Mouse (Mus musculus): ENCODE results near the gene Glt8d2. TPM values are rescaled to one million over a fixed set of nuclear protein-coding genes. Genes with fewer than 3 reads are reported as not detected.
"Not testable (repeated sequence)": the region's sequence is repeated elsewhere in the genome, so short reads cannot be mapped to it uniquely, and the experiment has no call there.

The Glt8d2 gene
- total RNA-seq, 2 experiments from 2014 or later: 3.0 to 4.7 TPM

- DNase-seq: no peak
- intact Hi-C loops (cut with DNase I): no loop called here
These were observed 37.8 kb downstream of the Glt8d2 start for GRCm38 (mm10) chr10:82652625-82653024.

DNA sequence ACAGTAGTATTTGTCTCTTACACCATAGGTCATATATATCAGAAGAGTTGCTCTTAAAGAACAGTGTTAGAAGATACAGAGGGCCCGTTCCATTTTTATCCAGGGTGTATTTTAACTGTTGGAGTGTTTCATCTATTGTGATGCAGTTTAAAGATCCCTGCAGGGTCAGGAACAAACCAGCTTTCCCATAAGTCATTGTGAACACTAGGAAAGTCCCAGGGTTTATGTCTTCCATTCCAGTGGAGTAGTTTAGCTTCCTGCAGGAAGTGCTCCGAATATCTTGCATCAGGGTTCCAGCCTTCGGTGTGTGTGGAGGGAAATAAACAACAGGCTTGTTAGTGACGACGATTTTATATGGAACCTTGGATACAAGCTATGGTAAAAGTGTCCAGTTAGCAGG, 39.2 kb downstream of the Glt8d2 start:
- intact Hi-C loops (cut with DNase I): no loop called here
- DNase-seq: no peak

GRCm38 (mm10) chr10:82647205-82647811, 43.1 kb downstream of the Glt8d2 start:
- intact Hi-C loops (cut with DNase I): no loop called here

DNA sequence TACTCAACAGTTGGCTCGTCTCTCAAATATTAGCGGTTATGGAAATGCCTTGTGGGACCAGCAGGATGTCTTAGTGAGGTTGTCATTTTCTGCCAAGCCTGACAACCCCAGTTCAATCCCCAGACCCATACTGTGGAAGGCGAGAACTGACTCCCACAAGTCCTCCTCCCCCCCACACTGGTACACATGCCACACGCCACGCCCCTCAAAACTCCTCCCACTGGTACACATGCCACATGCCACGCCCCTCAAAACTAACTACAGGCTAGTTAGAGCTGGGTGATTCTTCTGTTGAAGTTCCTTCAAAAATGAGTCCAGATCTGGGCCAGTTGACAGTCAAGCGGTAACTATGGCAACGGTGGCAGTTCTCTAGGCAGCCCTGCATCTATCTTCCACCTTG, 44.4 kb downstream of the Glt8d2 start:
- intact Hi-C loops (cut with DNase I): no loop called here
- DNase-seq: no peak

More at GRCm38 (mm10) chr10:82647205-82647811, 43.1 kb downstream of the Glt8d2 start:
- no peak for DNase-seq

GRCm38 (mm10) chr10:82641481-82641880, 49.0 kb downstream of the Glt8d2 start:
- DNase-seq: no peak
- intact Hi-C loops (cut with DNase I): no loop called here

- intact Hi-C loops (cut with DNase I): no loop called here
- no peak for DNase-seq
These were observed 51.3 kb downstream of the Glt8d2 start for GRCm38 (mm10) chr10:82639032-82639698.

DNA sequence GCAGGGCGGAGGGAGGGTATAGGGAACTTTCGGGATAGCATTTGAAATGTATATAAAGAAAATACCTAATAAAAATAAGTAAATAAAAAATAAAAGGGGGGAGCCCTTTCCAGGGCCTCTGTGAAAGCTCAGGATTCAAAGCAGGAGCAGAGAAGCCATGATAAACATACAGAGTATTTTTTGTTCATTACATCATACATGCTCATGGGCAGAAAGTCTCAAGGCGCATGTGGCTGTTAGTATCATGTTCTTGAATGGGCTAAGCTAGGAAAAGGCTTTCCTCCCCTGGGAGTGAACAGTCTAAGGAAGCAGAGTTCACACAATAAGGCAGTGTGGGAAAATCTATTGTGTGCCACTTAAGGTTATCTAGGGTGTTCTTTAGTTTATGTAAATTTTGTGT, 54.1 kb downstream of the Glt8d2 start:
- intact Hi-C loops (cut with DNase I): no loop called here

DNA sequence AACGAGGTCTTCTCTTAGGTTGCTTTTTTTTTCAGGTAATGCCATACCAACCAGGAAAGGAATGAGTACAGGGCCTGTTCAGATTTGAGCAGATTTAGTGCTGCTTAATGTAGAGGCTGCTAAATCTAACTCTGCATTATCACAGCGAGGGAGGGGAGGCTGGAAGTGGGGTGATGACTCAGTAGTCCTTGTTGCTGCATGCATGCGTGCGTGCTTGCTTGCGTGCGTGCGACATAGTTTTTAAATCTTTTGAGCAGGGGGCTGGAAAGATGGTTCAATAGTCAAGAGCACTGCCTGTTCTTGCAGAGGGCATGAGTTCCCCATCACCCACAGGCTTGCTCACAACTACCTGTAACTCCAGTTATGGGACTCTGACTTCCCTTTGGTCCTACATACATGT, 56.1 kb downstream of the Glt8d2 start:
- DNase-seq: no peak
- intact Hi-C loops (cut with DNase I): no loop called here

More for the DNA sequence above, 54.1 kb downstream of the Glt8d2 start:
- no peak for DNase-seq

- intact Hi-C loops (cut with DNase I): no loop called here
- no peak for DNase-seq
These were observed 57.8 kb downstream of the Glt8d2 start for GRCm38 (mm10) chr10:82632496-82633280.

DNA sequence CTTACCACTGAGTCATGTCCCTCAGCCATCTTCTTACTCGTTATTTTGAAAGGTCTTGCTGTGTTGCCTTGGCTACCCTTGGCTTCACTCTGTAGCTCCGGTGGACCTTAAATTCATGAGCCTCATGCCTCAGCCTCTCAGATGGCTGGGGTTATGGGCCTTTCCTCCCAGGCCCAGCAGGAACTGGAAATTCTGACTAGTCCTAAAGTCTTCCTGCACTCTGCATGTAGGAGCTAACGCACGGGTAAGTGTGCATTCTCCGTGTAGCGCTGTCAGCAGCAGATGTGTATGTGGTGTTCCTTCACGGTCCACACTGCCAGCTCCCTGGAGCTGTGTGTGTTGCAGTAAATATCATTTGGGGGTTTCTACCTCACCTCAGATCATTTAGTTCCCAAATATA, 59.3 kb downstream of the Glt8d2 start:
- intact Hi-C loops (cut with DNase I): no loop called here
- no peak for DNase-seq

- intact Hi-C loops (cut with DNase I): no loop called here
- no peak for DNase-seq
These were observed 60.0 kb downstream of the Glt8d2 start for GRCm38 (mm10) chr10:82630497-82630896.

- intact Hi-C loops (cut with DNase I): not testable (repeated sequence)
- peak; percentile 89 to 91 for DNase-seq
These were observed 60.7 kb downstream of the Glt8d2 start, which contains the start of gene Tdg for GRCm38 (mm10) chr10:82629586-82630255. Gene Tdg (plus strand): TSS chr10:82629828.

- intact Hi-C loops (cut with DNase I): no loop called here
- DNase-seq: no peak
These were observed 61.3 kb downstream of the Glt8d2 start for GRCm38 (mm10) chr10:82629111-82629585.

- intact Hi-C loops (cut with DNase I): not testable (repeated sequence)
These were observed 66.9 kb downstream of the Glt8d2 start for GRCm38 (mm10) chr10:82623553-82623932.

GRCm38 (mm10) chr10:82622671-82623552, 67.5 kb downstream of the Glt8d2 start, which contains the start of gene 1190007I07Rik:
Gene 1190007I07Rik (minus strand): TSS chr10:82623228.
- intact Hi-C loops (cut with DNase I): no loop called here

More at GRCm38 (mm10) chr10:82623553-82623932, 66.9 kb downstream of the Glt8d2 start:
- not testable (repeated sequence) for DNase-seq

GRCm38 (mm10) chr10:82622235-82622634, 68.2 kb downstream of the Glt8d2 start:
- intact Hi-C loops (cut with DNase I): no loop called here
- no peak for DNase-seq

More at GRCm38 (mm10) chr10:82622671-82623552, 67.5 kb downstream of the Glt8d2 start, which contains the start of gene 1190007I07Rik:
- peak; percentile 90 to 91 for DNase-seq

All from heart, postnatal 14 days (tissue).